Mouse (Mus musculus) G1E (cell line): ENCODE measurements around the gene Shisa7. TPM values are rescaled to one million over a fixed set of nuclear protein-coding genes. Genes with fewer than 3 reads are reported as not detected.
"Not testable (repeated sequence)": the region's sequence is repeated elsewhere in the genome, so short reads cannot be mapped to it uniquely, and the experiment has no call there.

ENCODE experiments used
- ATAC-seq: 2 replicates; pipeline ENCODE4 v1.8.0; 2016; ENCODE audit warnings: mild to moderate bottlenecking; ENCODE audit not compliant: insufficient number of reproducible peaks, poor library complexity, low FRiP score, severe bottlenecking; ENCODE audit errors: extremely low read depth
- DNase-seq: peaks from one replicate; pipeline ENCODE4 v3.0.0; 2012; ENCODE audit warnings: low spot score
- H3K27me3 ChIP-seq: 2 replicates; pipeline ENCODE4 v1.6.1; 2012; ENCODE audit warnings: mild to moderate bottlenecking, low read length, inconsistent platforms; ENCODE audit not compliant: insufficient read depth
- H3K36me3 ChIP-seq: replicated peaks from 2 replicates; pipeline ENCODE3; 2012; ENCODE audit warnings: mild to moderate bottlenecking, inconsistent platforms
- H3K4me1 ChIP-seq: 2 replicates; pipeline ENCODE4 v1.6.1; 2012; ENCODE audit warnings: low read depth, low read length, inconsistent platforms, mixed read lengths; ENCODE audit not compliant: insufficient read depth
- H3K4me3 ChIP-seq: 2 replicates; pipeline ENCODE4 v1.5.1; 2012; ENCODE audit warnings: low read depth, mild to moderate bottlenecking, inconsistent platforms, low read length, moderate library complexity, mixed read lengths
- H3K9me3 ChIP-seq: replicated peaks from 2 replicates; pipeline ENCODE4 v1.6.1; 2012; ENCODE audit warnings: inconsistent platforms
- CTCF ChIP-seq: IDR thresholded peaks from 2 replicates; pipeline ENCODE4 v1.5.1; 2012; ENCODE audit warnings: low read depth, low read length, inconsistent platforms, mixed read lengths
- GATA1 ChIP-seq: IDR thresholded peaks from 2 replicates; pipeline ENCODE4 v1.6.1; 2012; ENCODE audit warnings: borderline replicate concordance, low read length, inconsistent platforms, mixed read lengths
- GATA2 ChIP-seq: IDR thresholded peaks from 2 replicates; pipeline ENCODE4 v1.6.1; 2012; ENCODE audit warnings: low read depth, low read length, inconsistent platforms, borderline replicate concordance
- POLR2AphosphoS5 ChIP-seq: IDR thresholded peaks from 2 replicates; pipeline ENCODE4 v1.6.1; 2012; ENCODE audit warnings: low read depth, low read length, inconsistent platforms; ENCODE audit not compliant: insufficient replicate concordance
- TAL1 ChIP-seq: conservative IDR thresholded peaks from 2 replicates; pipeline ENCODE4 v1.6.1; 2012; ENCODE audit warnings: low read depth, low read length, inconsistent platforms, mixed read lengths
- polyA plus RNA-seq: library from polyadenylated mRNA; stranded (reverse); fragments of >175 nt; gene quantifications from 2 replicates; pipeline ENCODE4 v1.2.3, GENCODE M21; 2012
- total RNA-seq, 2 experiments: library from RNA; stranded (forward) in 1 of 2; stranded (reverse) in 1 of 2; fragments of 200-1000 nt in 1 of 2; fragments of >200 nt in 1 of 2; fragmentation: Nextera tagmentation in 1 of 2; gene quantifications; 2 replicates each; pipeline ENCODE4 v1.2.3; 2014 to 2017

Gene Shisa7
- total and polyA plus RNA-seq, 3 experiments, result 0.22 TPM; not detected in 2

GRCm38 (mm10) chr7:4835631-4836327 is 8.7 kb downstream of the Shisa7 start:
- TF ChIP-seq TAL1 (no peak), GATA1 (no peak), POLR2AphosphoS5 (no peak), CTCF (no peak), GATA2 (no peak)
- H3K4me3 ChIP-seq, result no peak overlapping the region
- no peaks in the 10 kb centered on the region for H3K36me3 ChIP-seq
- no peak for ATAC-seq
- no peaks in the 10 kb centered on the region for H3K4me1 ChIP-seq
- peaks cover 26% of the 10 kb centered on the region; the same call in 1 of the 2 replicates for H3K27me3 ChIP-seq
- H3K9me3 ChIP-seq, result no peaks in the 10 kb centered on the region
- DNase-seq, result no peak

- DNase-seq (no peak), ATAC-seq (no peak)
- Histone ChIP-seq H3K27me3 (peaks cover 6% of the 10 kb centered on the region), H3K9me3 (no peaks in the 10 kb centered on the region), H3K4me1 (no peaks in the 10 kb centered on the region), H3K4me3 (no peak overlapping the region), H3K36me3 (no peaks in the 10 kb centered on the region)
- no peak for TF ChIP-seq GATA1
Observed at GRCm38 (mm10) chr7:4830476-4830875, 14.0 kb downstream of the Shisa7 start.

GRCm38 (mm10) chr7:4825365-4825764 is 19.1 kb downstream of the Shisa7 start:
- ATAC-seq, result no peak
- DNase-seq, result no peak
- H3K36me3 ChIP-seq, result no peaks in the 10 kb centered on the region
- TF ChIP-seq GATA2 (no peak), POLR2AphosphoS5 (no peak), CTCF (no peak), TAL1 (no peak), GATA1 (no peak)
- peaks cover 21% of the 10 kb centered on the region for H3K27me3 ChIP-seq
- H3K4me1 ChIP-seq, result no peaks in the 10 kb centered on the region
- H3K4me3 ChIP-seq, result no peak overlapping the region
- H3K9me3 ChIP-seq, result no peaks in the 10 kb centered on the region

- no peaks in the 10 kb centered on the region for H3K9me3 ChIP-seq
- no peak overlapping the region for H3K4me3 ChIP-seq
- TF ChIP-seq CTCF, result no peak
- ATAC-seq, result no peak
- DNase-seq, result no peak
- no peaks in the 10 kb centered on the region for H3K36me3 ChIP-seq
- no peaks in the 10 kb centered on the region for H3K4me1 ChIP-seq
- peaks cover 21% of the 10 kb centered on the region for H3K27me3 ChIP-seq
Observed at GRCm38 (mm10) chr7:4822162-4822907, 22.2 kb downstream of the Shisa7 start.

GRCm38 (mm10) chr7:4821690-4822089 is 22.8 kb downstream of the Shisa7 start:
- no peak for DNase-seq
- Histone ChIP-seq H3K9me3 (no peaks in the 10 kb centered on the region), H3K36me3 (no peaks in the 10 kb centered on the region), H3K27me3 (peaks cover 21% of the 10 kb centered on the region), H3K4me3 (no peak overlapping the region), H3K4me1 (no peaks in the 10 kb centered on the region)
- ATAC-seq, result no peak
- TF ChIP-seq TAL1 (no peak), CTCF (no peak), GATA1 (no peak), GATA2 (no peak), POLR2AphosphoS5 (no peak)

- DNase-seq, H3K4me3 ChIP-seq, ATAC-seq, H3K4me1 ChIP-seq, H3K36me3 ChIP-seq, H3K9me3 ChIP-seq: not testable (repeated sequence)
- H3K27me3 ChIP-seq, result peaks cover 21% of the 10 kb centered on the region
Observed at GRCm38 (mm10) chr7:4820925-4821324, 23.6 kb downstream of the Shisa7 start.

GRCm38 (mm10) chr7:4816559-4816958 is 27.9 kb downstream of the Shisa7 start:
- H3K36me3 ChIP-seq, result peaks cover 17% of the 10 kb centered on the region
- TF ChIP-seq GATA2 (no peak), TAL1 (no peak), CTCF (no peak), POLR2AphosphoS5 (no peak), GATA1 (no peak)
- H3K9me3 ChIP-seq, result no peaks in the 10 kb centered on the region
- DNase-seq (no peak), ATAC-seq (no peak)
- no peak overlapping the region for H3K4me3 ChIP-seq
- H3K4me1 ChIP-seq, result peaks cover 8% of the 10 kb centered on the region
- peaks cover under 1% of the 10 kb centered on the region; the same call in 1 of the 2 replicates for H3K27me3 ChIP-seq
